Mouse (Mus musculus) heart, postnatal 0 days (tissue): ENCODE results near the gene Gzmm. TPM values are rescaled to one million over a fixed set of nuclear protein-coding genes. Genes with fewer than 3 reads are reported as not detected.

Experiments used
- ATAC-seq: fragments of 200-750 bp; cut with Nextera tagmentation; 2 replicates; pipeline ENCODE4 v1.8.0; 2017; ENCODE audit warnings: low read depth, moderate number of reproducible peaks, moderate library complexity; ENCODE audit not compliant: insufficient read depth
- DNase-seq: peaks from one replicate; pipeline ENCODE4 v3.0.0-alpha.2; 2016; ENCODE audit warnings: low spot score
- H3K27ac ChIP-seq: fragments of 300-500 bp; sonication (generic); 2 replicates; pipeline ENCODE4 v1.5.1; 2014; ENCODE audit warnings: low read depth, mild to moderate bottlenecking
- H3K27me3 ChIP-seq: fragments of 300-500 bp; sonication (generic); 2 replicates; pipeline ENCODE4 v1.6.1; 2014; ENCODE audit warnings: low read length, mixed read lengths; ENCODE audit not compliant: control insufficient read depth, insufficient read depth
- H3K36me3 ChIP-seq: fragments of 300-500 bp; sonication (generic); replicated peaks from 2 replicates; pipeline ENCODE4 v1.6.1; 2014; ENCODE audit warnings: low read length, mixed read lengths; ENCODE audit not compliant: control insufficient read depth, insufficient read depth
- H3K4me1 ChIP-seq: fragments of 300-500 bp; sonication (generic); 2 replicates; pipeline ENCODE4 v1.6.1; 2014; ENCODE audit warnings: antibody characterized with exemption; ENCODE audit not compliant: control insufficient read depth, insufficient read depth
- H3K4me2 ChIP-seq: fragments of 300-500 bp; sonication (generic); 2 replicates; pipeline ENCODE4 v1.6.1; 2014; ENCODE audit warnings: low read depth, mild to moderate bottlenecking, low read length, moderate library complexity
- H3K4me3 ChIP-seq: fragments of 300-500 bp; sonication (generic); 2 replicates; pipeline ENCODE4 v1.5.1; 2014; ENCODE audit warnings: low read depth, low read length
- H3K9ac ChIP-seq: fragments of 300-500 bp; sonication (generic); replicated peaks from 2 replicates; pipeline ENCODE4 v1.6.1; 2014; ENCODE audit warnings: low read depth, low read length, mixed read lengths
- H3K9me3 ChIP-seq: fragments of 300-500 bp; sonication (generic); replicated peaks from 2 replicates; pipeline ENCODE4 v1.6.1; 2016; ENCODE audit warnings: low read length; ENCODE audit not compliant: control insufficient read depth
- CTCF ChIP-seq: IDR thresholded peaks from 2 replicates; pipeline ENCODE4 v1.5.1; 2016; ENCODE audit warnings: antibody characterized with exemption, control low read depth, low read depth
- EP300 ChIP-seq: IDR thresholded peaks from 2 replicates; pipeline ENCODE4 v1.6.1; 2016; ENCODE audit warnings: antibody characterized with exemption, low read depth
- WGBS: fragments of 180-500 bp; shearing (Covaris S2); extraction: QIAGEN DNeasy Blood & Tissue Kit; methylation state at CpG from one replicate; pipeline ENCODE4 v1.1.7; 2014; 5-methylcytosine and 5-hydroxymethylcytosine counted together
- polyA plus RNA-seq: library from polyadenylated mRNA; unstranded; fragments of >200 nt; fragmentation: Nextera tagmentation; extraction: Ambion mirVana; gene quantifications from 2 replicates; pipeline ENCODE4 v1.2.1, GENCODE M21; 2015
- total RNA-seq: library from RNA; depleted of rRNA; stranded (reverse); fragments of >200 nt; gene quantifications from 2 replicates; pipeline ENCODE4 v1.2.3, GENCODE M21; 2014; ENCODE audit warnings: low replicate concordance

Gene Gzmm
- total and polyA plus RNA-seq, 2 experiments from 2014 or later = 2.4 to 2.8 TPM

DNA sequence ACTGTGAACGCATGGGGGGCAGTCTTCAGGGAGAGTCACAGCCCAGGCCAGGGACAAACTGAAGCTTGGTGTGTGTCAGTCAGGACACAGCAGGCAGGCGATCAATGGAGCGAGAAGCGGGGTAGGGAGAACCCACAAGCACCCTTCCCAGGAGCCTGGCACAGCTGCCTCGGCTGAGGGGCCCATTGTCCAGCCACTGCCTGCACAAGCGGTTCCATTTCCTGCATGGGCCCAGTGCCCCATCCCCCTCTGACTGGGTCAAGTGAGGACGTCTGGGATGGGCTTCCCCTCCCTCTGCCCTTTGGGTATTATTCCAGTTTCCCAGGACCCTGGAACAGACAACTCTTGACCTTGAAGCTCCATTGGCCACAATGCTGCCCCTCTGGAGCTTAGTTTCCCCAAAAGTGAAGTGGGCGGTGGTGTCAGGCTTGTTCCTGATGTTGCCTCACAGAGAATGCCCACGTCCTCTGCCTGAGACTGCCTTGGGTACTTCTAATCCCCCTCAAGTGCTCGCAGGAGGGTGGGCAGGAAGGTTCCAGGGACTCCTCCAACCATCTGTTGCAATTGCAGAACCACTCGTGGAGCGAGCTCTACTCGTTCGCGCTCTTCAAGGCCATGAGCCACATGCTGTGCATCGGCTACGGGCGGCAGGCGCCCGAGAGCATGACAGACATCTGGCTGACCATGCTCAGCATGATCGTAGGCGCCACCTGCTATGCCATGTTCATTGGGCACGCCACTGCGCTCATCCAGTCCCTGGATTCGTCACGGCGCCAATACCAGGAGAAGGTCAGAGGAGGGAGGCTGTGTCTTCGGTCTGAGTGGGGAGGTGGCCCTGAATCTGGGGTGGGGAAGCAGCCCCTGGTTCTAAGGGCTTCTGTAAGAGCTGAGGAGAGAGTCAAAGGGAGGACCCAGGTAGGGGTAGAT, 39.8 kb downstream of the Gzmm start:
- H3K4me3 ChIP-seq = no peak overlapping the region
- H3K27me3 ChIP-seq = no peaks in the 10 kb centered on the region
- no peak for DNase-seq
- WGBS = 64% methylated on average over 28 of the region's 28 CpGs
- no peak overlapping the region for H3K27ac ChIP-seq
- 0 out of 2 replicates have a peak, but pooled peaks cover 3% of the 10 kb centered on the region for H3K36me3 ChIP-seq
- TF ChIP-seq EP300 (no peak), CTCF (no peak)
- no peak overlapping the region for H3K9ac ChIP-seq
- H3K9me3 ChIP-seq = no peaks in the 10 kb centered on the region
- H3K4me1 ChIP-seq = peaks cover 12% of the 10 kb centered on the region
- H3K4me2 ChIP-seq = no peak overlapping the region
- ATAC-seq = no peak

DNA sequence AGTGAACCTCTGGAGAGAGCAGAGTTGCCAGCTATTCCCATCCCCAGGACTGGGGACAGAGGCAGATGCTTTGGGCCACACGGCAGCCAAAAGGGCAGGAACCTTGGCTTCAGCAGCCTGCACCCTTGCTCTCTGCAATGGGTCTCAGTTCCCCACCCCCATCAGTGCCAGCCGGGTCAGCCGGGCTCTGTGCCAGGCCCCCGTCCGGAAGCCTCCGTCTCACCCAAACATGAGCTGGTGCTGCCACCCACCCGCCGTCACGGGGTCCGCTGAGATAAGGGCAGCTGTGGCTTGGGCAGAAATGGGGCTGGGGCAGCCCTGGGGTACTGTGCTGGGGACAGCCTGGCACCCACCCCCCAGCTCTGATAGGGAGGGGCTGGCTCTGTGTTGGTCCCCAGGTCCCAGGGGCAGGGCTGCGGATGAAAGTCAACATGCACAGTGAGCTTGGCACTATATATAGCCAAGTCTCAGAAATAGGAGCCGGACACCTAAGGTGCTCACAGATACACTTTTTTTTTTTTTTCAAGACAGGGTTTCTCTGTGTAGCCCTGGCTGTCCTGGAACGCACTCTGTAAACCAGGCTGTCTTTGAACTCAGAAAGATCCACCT, 40.6 kb downstream of the Gzmm start:
- DNase-seq = no peak
- peak; percentile 42 for ATAC-seq
- TF ChIP-seq EP300 = no peak
- TF ChIP-seq CTCF = no peak
- H3K4me1 ChIP-seq = peaks cover 6% of the 10 kb centered on the region; the same call in 1 of the 2 replicates
- no peak overlapping the region for H3K9ac ChIP-seq
- peak overlapping the region; percentile 49 for H3K4me2 ChIP-seq
- H3K4me3 ChIP-seq = no peak overlapping the region
- no peak overlapping the region for H3K27ac ChIP-seq
- no peaks in the 10 kb centered on the region for H3K27me3 ChIP-seq
- H3K9me3 ChIP-seq = no peaks in the 10 kb centered on the region
- H3K36me3 ChIP-seq = peaks cover 10% of the 10 kb centered on the region; the same call in 1 of the 2 replicates
- 49% methylated on average over 13 of the region's 13 CpGs for WGBS

DNA sequence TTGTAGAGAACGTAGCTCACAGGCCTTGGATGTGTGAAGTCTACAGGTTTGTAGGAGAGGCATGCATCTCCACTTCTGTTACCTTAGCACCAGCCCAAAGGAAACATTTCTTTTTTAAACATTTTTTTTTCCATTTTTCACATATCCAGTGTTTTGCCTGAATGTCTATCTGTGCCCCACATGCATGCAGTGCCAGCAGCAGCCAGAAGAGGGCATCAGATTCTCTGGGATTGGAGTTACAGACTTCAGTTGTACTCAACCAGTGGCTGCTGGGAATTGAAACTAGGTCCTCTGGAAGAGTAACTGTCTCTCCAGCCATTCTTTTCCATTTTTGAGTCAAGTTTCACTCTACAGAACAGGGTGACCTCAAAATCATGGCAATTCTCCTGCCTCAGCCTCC, 43.7 kb downstream of the Gzmm start:
- no peak overlapping the region for H3K9ac ChIP-seq
- H3K36me3 ChIP-seq = peaks cover 29% of the 10 kb centered on the region
- no peaks in the 10 kb centered on the region for H3K9me3 ChIP-seq
- TF ChIP-seq EP300 = no peak
- peak; percentile 35 for TF ChIP-seq CTCF
- H3K27me3 ChIP-seq = no peaks in the 10 kb centered on the region
- no peak overlapping the region for H3K4me2 ChIP-seq
- WGBS = 100% methylated on average over 1 of the region's 1 CpGs
- DNase-seq (no peak), ATAC-seq (no peak)
- H3K4me3 ChIP-seq = no peak overlapping the region
- H3K4me1 ChIP-seq = peaks cover 6% of the 10 kb centered on the region; the same call in 1 of the 2 replicates
- no peak overlapping the region for H3K27ac ChIP-seq

- H3K9me3 ChIP-seq = no peaks in the 10 kb centered on the region
- H3K36me3 ChIP-seq = peaks cover 42% of the 10 kb centered on the region
- H3K27me3 ChIP-seq = no peaks in the 10 kb centered on the region
- ATAC-seq = no peak
- no peak overlapping the region for H3K4me2 ChIP-seq
- TF ChIP-seq CTCF (no peak), EP300 (no peak)
- DNase-seq = no peak
- H3K9ac ChIP-seq = no peak overlapping the region
- 76% methylated on average over 15 of the region's 15 CpGs for WGBS
- H3K4me3 ChIP-seq = no peak overlapping the region
- H3K4me1 ChIP-seq = peaks cover 6% of the 10 kb centered on the region; the same call in 1 of the 2 replicates
- no peak overlapping the region for H3K27ac ChIP-seq
Measured at GRCm38 (mm10) chr10:79733847-79734246, 45.0 kb downstream of the Gzmm start.

DNA sequence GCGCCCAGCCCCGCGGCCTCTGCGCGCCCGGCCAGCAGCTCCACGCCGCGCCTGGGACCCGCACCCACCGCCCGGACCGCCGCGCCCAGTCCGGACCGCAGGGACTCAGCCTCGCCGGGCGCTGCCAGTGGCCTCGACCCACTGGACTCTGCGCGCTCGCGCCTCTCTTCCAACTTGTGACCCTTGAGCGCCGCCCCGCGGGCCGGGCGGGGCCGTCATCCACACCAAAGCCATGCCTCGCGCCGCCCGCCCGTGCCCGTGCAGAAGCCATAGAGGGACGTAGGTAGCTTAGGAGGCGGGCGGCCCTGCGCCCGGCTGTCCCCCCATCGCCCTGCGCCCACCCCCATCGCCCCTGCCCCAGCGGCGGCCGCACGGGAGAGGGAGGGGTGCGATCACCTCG, 46.5 kb downstream of the Gzmm start:
- ATAC-seq (peak; percentile 28; the same call in 1 of the 2 replicates), DNase-seq (no peak)
- no peak overlapping the region for H3K27ac ChIP-seq
- H3K4me2 ChIP-seq = no peak overlapping the region
- H3K9ac ChIP-seq = no peak overlapping the region
- no peaks in the 10 kb centered on the region for H3K27me3 ChIP-seq
- H3K36me3 ChIP-seq = peaks cover 58% of the 10 kb centered on the region
- H3K4me3 ChIP-seq = no peak overlapping the region
- 29% methylated on average over 35 of the region's 52 CpGs for WGBS
- H3K9me3 ChIP-seq = peaks cover 7% of the 10 kb centered on the region; the same call in 1 of the 2 replicates
- no peaks in the 10 kb centered on the region for H3K4me1 ChIP-seq
- TF ChIP-seq EP300 (no peak), CTCF (peak; percentile 14; the same call in 1 of the 2 replicates)
